Mouse (Mus musculus) MEL-GATA-1-ER (cell line): ENCODE results near the gene Prex1.

ENCODE experiments used
- DNase-seq: peaks from one replicate; pipeline ENCODE4 v3.0.0-alpha.2; 2012; ENCODE audit warnings: low read depth; ENCODE audit errors: extremely low read depth

Gene Prex1

GRCm38 (mm10) chr2:166563076-166563475 lies 150.6 kb downstream of the Prex1 start:
- no peak for DNase-seq

GRCm38 (mm10) chr2:166561781-166562180 lies 151.9 kb downstream of the Prex1 start:
- DNase-seq: no peak

- no peak for DNase-seq
These were observed 152.8 kb downstream of the Prex1 start for GRCm38 (mm10) chr2:166560826-166561225.

- DNase-seq: no peak
These were observed 154.1 kb downstream of the Prex1 start for GRCm38 (mm10) chr2:166559531-166559930.

- peak; percentile 54 for DNase-seq
These were observed 158.1 kb downstream of the Prex1 start for GRCm38 (mm10) chr2:166555508-166555907.

- peak; percentile 93 for DNase-seq
These were observed 159.5 kb downstream of the Prex1 start for GRCm38 (mm10) chr2:166554169-166554505.

- peak; percentile 60 for DNase-seq
These were observed 160.0 kb downstream of the Prex1 start for GRCm38 (mm10) chr2:166553502-166554168.

GRCm38 (mm10) chr2:166552657-166553056 lies 161.0 kb downstream of the Prex1 start:
- no peak for DNase-seq

- no peak for DNase-seq
These were observed 161.7 kb downstream of the Prex1 start for GRCm38 (mm10) chr2:166551831-166552498.

GRCm38 (mm10) chr2:166549871-166550270 lies 163.8 kb downstream of the Prex1 start:
- DNase-seq: no peak

GRCm38 (mm10) chr2:166549069-166549468 lies 164.6 kb downstream of the Prex1 start:
- DNase-seq: no peak

- DNase-seq: no peak
These were observed 168.1 kb downstream of the Prex1 start for GRCm38 (mm10) chr2:166545580-166545979.

- no peak for DNase-seq
These were observed 168.9 kb downstream of the Prex1 start for GRCm38 (mm10) chr2:166544575-166545251.

GRCm38 (mm10) chr2:166541112-166541928 lies 172.3 kb downstream of the Prex1 start:
- DNase-seq: no peak

GRCm38 (mm10) chr2:166540216-166540615 lies 173.4 kb downstream of the Prex1 start:
- DNase-seq: no peak

- no peak for DNase-seq
These were observed 176.7 kb downstream of the Prex1 start for GRCm38 (mm10) chr2:166536896-166537295.

- DNase-seq: no peak
These were observed 178.1 kb downstream of the Prex1 start for GRCm38 (mm10) chr2:166535519-166535918.

- no peak for DNase-seq
These were observed 187.4 kb downstream of the Prex1 start for GRCm38 (mm10) chr2:166526204-166526603.

GRCm38 (mm10) chr2:166523156-166523890 lies 190.3 kb downstream of the Prex1 start:
- no peak for DNase-seq

- no peak for DNase-seq
These were observed 191.0 kb downstream of the Prex1 start for GRCm38 (mm10) chr2:166522612-166523120.
